Mouse (Mus musculus) kidney, adult 18-20 months (tissue): ENCODE data around the gene Dhx40.
"Not testable (repeated sequence)": the region's sequence is repeated elsewhere in the genome, so short reads cannot be mapped to it uniquely, and the experiment has no call there.

Experiments used
- DNase-seq: peaks from one replicate; pipeline ENCODE4 v3.0.0; 2021

Gene Dhx40

DNA sequence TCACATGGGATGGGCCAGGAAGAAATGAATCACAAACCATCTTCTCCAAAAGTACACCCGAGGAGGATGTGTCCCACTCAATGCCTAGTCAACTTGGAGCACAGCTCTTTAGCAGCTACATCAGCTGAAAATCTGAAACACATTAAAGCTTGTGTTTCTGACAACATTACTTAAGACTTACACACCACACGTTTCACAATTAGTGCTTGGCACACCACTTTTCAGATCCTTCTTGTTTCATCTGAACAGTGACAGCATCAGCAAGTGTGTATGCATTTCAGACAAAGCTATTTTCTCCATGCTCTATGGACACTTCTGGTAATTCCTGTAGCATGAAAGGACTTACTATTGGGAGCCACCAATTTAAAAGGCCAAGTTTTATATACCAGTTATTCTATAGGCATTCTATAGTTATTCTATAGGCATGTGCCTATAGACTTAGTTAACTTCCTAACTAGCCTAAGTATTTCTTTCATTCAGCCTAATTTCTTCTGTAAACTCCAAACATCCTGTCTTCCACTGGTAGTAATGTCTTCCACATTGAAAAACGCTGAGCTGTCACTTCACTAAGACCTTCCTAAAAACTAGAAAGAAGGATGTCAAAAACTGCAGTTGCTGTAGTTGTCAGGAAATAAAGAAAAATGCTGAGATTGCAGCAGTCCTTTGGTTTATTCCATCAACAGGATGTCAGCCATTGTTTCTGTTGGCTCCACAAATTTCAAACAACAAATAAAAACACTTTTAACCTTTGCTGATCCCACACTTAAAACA, 61.7 kb downstream of the Dhx40 start:
- no peak for DNase-seq

DNA sequence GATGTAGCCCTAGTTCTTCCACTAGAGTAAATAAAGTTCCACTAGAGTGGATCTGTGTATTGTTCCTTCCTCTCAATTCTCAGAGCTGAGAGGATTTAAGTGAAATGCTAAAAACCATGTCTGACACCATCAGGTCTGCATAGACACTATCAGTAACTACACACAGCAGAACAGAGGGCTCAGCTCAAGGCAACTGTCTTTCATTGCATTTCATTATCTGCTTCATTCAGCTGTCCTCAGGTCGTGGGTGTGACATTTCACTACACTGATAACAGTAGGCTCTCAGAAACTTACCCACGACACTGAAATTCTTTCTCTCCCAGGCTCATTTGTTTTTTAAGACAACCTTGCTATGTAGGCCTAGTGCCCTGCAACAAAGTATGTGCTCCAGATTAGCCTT, 64.9 kb downstream of the Dhx40 start:
- DNase-seq, result no peak

DNA sequence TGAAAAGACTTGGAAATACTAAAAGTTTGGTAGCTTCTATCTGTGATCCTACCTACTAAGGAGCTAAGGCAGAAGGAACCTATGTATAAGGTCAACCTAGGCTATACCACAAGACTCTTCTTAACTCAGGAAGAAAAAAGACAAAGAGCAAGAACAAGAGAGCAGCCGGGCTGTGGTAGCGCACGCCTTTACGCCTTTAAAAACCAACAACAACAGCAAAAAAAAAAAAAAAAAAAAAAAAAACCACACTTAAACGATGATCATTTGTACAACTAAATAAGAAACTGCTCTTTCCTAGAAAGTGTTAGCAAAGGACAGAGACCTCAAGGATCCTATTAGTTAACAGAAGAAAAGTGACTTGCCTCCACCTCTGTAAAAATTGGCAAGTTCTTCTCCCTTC, 66.0 kb downstream of the Dhx40 start:
- no peak for DNase-seq

DNA sequence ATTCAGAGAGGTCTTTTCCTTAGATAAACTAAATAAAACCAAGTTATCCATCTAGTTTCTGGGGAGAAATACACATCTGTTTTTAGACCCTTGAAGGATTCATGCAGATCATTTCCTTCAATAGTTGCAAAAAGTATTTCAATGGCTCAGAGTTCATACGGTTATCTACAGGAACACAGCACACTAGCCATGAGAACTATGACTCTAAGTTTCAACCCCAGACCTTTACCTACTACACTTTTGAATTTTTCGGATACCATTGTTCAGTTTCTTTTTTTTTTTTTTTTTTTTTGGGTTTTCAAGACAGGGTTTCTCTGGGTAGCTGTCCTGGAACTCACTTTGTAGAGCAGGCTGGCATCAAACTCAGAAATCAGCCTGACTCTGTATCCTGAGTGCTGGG, 68.1 kb downstream of the Dhx40 start:
- no peak for DNase-seq

DNA sequence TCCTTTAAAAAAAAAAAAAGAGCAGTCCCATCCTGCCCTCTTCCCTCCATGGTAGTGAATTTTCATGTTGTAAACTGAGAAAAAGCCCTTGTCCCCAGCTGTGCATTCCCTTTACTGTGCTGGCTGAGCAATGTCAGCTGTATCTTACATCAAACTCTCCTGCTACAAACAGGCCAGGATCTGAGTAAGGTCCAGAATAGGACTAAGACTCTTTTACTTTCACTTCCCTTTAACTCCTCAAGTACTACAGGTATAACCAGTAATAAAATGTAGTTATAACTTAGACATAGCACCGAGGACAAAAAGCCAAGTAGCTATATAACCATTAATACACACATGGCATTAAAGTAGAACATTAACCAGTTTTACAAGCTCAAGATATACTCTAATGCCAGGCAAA, 68.6 kb downstream of the Dhx40 start:
- DNase-seq, result no peak

DNA sequence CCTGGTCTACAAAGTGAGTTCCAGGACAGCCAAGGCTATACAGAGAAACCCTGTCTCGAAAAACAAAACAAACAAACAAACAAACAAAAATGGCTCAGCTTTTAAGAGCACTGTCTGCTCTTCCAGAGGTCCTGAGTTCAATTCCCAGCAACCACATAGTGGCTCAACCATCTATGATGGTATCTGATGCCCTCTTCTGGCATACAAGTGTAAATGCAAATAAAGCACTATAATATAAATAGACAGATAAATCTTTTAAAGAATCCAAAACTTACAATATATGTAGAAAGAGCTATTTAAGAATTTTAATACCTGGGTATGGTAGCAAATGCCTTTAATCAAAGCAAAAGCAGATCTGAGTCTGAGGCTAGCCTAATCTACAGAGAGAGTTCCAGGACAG, 69.2 kb downstream of the Dhx40 start:
- not testable (repeated sequence) for DNase-seq

DNA sequence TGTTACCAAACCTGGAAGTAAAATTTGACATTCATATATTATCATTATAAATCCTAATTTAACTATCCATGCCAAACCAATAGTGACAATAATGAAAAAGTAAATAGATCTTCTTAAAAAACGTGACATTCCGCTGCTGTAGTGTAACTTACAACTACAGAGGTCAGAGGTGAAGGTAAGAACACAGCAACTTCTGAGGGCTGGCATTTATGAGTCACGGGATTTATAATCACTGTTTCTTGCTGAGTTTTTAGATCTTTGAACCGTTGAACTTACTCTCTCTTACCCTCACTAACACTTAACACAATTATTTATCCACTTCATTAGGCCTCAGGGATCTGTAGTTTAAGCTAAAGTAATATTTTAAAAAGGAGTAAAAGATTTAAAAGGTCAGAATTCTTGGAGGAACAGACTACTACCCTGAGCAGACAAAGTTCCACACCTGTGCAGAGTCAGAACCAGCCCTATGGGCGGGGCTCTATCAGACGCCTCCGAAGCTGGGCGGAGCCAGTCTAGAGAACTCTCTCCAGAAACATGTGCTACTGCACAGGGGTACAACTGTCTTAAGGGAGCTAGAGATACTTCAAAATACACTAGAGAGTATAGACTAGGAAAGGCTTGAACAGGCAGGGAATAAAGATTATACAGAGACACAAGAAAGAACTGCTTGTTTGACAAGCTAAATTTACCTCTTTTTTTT, 70.1 kb downstream of the Dhx40 start:
- DNase-seq, result no peak

DNA sequence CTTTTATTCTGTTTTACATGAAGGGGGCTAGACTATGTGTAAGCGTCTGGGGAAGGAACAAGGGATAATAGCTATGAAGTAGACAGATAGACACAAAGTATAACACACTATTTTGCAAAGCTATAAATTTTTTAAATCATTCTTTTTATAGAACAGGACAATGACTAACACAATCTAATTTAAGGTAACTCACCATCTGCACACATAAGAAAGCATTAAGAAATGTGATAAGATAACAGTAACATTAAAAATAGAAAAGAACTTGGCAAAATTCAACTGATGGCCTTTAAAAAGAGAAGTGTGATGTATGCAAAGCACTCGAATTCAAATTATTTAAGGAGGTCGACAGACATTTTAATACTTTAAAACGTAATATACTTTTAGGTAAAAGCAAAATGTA, 72.6 kb downstream of the Dhx40 start:
- no peak for DNase-seq

DNA sequence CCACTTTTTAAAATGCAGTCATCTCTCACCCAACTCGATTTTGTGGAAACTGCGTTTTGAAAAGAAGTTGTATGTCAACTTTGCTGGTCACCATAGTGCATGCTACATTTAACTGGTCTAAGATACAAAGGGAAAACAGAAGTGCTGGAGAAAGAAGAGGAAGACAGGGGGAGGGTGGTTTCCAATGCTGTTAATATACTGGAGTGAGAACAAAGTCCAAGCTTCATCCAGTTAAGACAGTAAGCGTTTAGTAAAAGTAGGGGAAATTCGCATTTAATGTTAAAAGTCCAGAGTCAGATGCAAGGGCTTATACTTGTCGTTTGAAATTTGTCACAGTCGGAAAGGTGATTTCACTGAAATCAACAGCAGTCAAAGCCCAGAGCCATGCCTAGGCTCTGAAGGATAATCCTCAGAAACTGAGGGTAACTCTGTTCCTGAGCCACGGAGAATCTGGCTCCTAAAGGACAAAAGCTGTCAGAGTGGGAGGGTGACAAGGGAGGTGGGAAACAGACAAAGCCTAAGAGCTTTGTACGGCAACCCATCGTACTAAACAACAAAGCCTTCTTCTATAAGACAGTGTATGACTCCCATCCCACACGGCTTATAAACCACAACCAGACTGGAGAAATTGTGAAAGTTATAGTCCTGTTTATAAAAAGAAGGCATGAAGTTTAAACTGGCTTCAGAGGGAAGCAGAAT, 73.2 kb downstream of the Dhx40 start:
- no peak for DNase-seq

DNA sequence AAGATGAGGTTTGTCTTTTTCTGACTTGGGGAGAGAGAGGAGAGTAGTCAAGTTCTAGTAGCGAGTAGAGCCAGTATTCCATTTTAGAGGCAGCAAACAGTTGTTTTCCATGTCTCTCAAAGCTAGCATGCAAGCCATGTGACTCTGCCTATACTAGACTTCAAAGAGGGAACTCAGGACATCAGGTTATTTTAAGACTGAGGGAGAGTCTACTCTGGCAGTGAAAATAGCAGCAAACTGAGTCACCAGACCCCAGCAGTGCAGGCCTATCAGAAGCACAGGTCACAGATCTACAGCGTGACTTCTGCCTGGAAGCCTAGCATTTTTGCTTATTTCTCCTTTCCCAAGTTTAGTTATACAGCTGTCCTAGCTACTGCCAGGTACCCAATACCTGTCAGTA, 76.1 kb downstream of the Dhx40 start:
- DNase-seq, result no peak

DNA sequence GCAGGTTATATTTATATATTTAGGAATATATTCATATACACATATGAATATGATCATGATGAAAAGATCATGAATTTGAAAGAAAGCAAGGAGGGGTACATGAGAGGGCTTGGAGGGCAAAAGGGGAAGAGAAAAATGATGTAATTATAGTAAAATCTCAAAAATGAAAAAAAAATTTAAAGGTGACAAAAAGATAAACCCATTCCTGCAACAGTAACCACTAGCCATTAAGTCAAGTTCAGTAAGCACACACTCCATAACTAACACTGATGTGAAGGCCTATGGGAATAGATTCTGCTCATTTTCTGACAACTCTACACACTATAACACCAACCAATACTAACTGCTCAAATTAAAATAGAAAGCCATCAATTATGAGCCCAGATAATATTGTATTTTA, 81.9 kb downstream of the Dhx40 start:
- DNase-seq, result no peak

DNA sequence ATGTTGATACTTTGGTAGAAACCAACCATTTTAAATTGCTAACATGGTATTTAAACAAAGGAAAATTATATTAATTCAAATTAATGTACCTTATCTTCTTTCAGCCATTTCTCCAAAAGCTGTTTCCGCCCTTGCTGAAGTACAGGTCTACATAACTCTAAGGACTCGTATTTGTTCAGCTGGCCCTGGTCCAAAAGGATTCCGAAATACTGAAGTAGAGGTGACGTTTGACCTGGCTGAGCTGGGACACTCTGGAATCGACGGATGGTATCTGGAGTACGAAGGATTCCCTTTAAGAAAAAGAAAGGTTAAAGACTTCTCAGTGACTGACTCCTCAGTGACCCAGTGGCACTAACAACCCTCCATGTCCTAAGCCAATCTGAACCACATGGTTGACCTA, 82.6 kb downstream of the Dhx40 start:
- no peak for DNase-seq

DNA sequence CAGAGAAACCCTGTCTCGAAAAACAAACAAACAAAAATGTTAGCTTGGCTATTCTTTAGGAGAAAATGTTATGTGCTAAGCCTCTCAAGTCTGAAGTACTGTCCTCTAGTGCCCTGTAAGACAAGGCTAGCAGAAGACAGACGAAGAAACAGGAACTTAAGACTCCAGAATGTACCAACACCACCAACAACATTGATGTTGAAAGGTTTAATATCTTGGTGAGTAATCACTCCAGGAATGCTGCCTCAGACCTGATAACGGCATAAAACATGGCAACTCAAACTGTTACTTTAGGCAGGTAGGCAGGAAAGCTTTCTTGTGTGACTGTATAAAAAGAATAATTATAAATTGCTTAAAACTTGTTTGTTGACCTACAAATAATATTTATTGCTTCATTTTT, 83.5 kb downstream of the Dhx40 start:
- DNase-seq, result no peak

DNA sequence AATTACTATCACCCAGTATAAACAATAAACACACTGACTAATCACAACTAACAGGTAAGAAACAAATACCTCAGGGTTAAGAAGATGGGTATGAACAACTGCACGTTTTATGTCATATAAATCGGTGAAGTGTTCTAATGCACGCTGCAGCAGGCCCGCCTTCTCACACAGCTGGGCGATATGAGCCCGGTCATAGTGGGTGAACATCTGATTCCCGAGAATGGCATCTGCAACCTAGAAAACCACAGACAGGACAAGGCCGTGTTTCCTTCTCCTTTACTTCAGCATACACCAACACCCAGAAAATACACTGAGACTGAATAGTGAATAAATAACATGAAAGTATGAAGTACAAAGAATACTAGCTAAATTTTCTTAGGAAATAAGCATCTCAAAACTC, 88.2 kb downstream of the Dhx40 start:
- DNase-seq, result no peak
